In genomic region chr13:29127499-29127898, GRCm38 (mm10) we compare ENCODE assay signal across 25 mouse cellular contexts.
DNase-seq lines count a peak whose midpoint lies in the region; ATAC-seq and TF ChIP-seq lines count a peak whose summit lies in the region.
"Had no signal": no experiment of that assay in that cellular context is flagged by ENCODE, and none has a peak within 500 bp of the region (broad histone marks: within the 10 kb centered on the region; RNA-seq: fewer than 3 reads in every experiment).

No protein-coding gene starts in this region.

- no peaks in the 10 kb centered on the region for H3K36me3 ChIP-seq in kidney, adult 2 months (ENCODE audit: control insufficient read depth, insufficient read depth, low read length)
- H3K36me3 ChIP-seq: forebrain, embryonic 10.5 days; heart, embryonic 12.5 days; heart, embryonic 15.5 days; hindbrain, embryonic 10.5 days; hindbrain, embryonic 13.5 days had no signal

- no peak overlapping the region for H3K27ac ChIP-seq in kidney, adult 2 months (ENCODE audit: insufficient read depth, low read depth, low read length)
- H3K27ac ChIP-seq: forebrain, embryonic 10.5 days; forebrain, embryonic 13.5 days; gastrocnemius, adult 2 months; heart, embryonic 15.5 days; hindbrain, embryonic 10.5 days; hindbrain, embryonic 13.5 days had no signal

- DNase-seq in frontal cortex, postnatal 25 days (ENCODE audit: low spot score in 2 of 2): no peak
- peak; percentile 21 for DNase-seq in kidney, adult 2 months
- DNase-seq in kidney, adult 11 months: no peak
- peak; percentile 20 for DNase-seq in right cerebral cortex, adult 18-20 months
- no peak for DNase-seq in right cerebral cortex, adult 2 months (ENCODE audit: low spot score in 2 of 2)
- DNase-seq: adrenal gland, adult 8-10 months; adrenal gland, postnatal 25 days; cerebellum, adult 18-20 months; cerebellum, adult 9-10 months; cerebellum, postnatal 14 days; gastrocnemius, adult 2 months; gastrocnemius, postnatal 14 days; heart, adult 18-20 months; heart, postnatal 10 days; heart, postnatal 36 days had no signal

- TF ChIP-seq POLR2A in kidney, adult 2 months (IDR thresholded peaks at IDR 0.05; ENCODE audit: low read depth, low read length): no peak

- no peak for TF ChIP-seq CTCF in kidney, adult 2 months (conservative IDR thresholded peaks at IDR 0.05; ENCODE audit: insufficient read depth, insufficient read length, low read depth, low read length)

- no peaks in the 10 kb centered on the region for H3K27me3 ChIP-seq in kidney, adult 2 months (replicated peaks; ENCODE audit: control insufficient read depth, insufficient read depth, low read length)
- H3K27me3 ChIP-seq: forebrain, embryonic 13.5 days; heart, embryonic 12.5 days; heart, embryonic 15.5 days; hindbrain, embryonic 13.5 days had no signal

- no peaks in the 10 kb centered on the region for H3K4me1 ChIP-seq in kidney, adult 2 months (ENCODE audit: control insufficient read depth, insufficient read depth, low read length)
- H3K4me1 ChIP-seq: forebrain, embryonic 10.5 days; heart, embryonic 12.5 days; heart, embryonic 15.5 days; hindbrain, embryonic 10.5 days had no signal

- peak; percentile 96 for ATAC-seq in frontal cortex, adult (ENCODE audit: low TSS enrichment)
- ATAC-seq: activated CD4-positive, CD25-positive, alpha-beta regulatory T cell, adult 4 months; forebrain, embryonic 13.5 days; forebrain, embryonic 16.5 days; hindbrain, embryonic 16.5 days had no signal

- H3K4me3 ChIP-seq in kidney, adult 2 months (ENCODE audit: insufficient read depth, low read depth, low read length): no peak overlapping the region
- H3K4me3 ChIP-seq: forebrain, embryonic 10.5 days; forebrain, embryonic 13.5 days; gastrocnemius, adult 2 months; heart, embryonic 12.5 days; heart, embryonic 15.5 days; hindbrain, embryonic 10.5 days; hindbrain, embryonic 13.5 days had no signal

Comparison
In these comparisons a context has a peak if more than half of its experiments do, and no peak if none do; other contexts are left out.
1. DNase-seq: peak in kidney, adult 2 months (single experiment) and right cerebral cortex, adult 18-20 months (single experiment); none in frontal cortex, postnatal 25 days (0 of 2), kidney, adult 11 months (single experiment) and right cerebral cortex, adult 2 months (0 of 2).